Mouse (Mus musculus): ENCODE data around the gene Prcd. TPM values are rescaled to one million over a fixed set of nuclear protein-coding genes. Genes with fewer than 3 reads are reported as not detected.

Gene Prcd
- polyA plus RNA-seq, 1 experiment, result not detected

DNA sequence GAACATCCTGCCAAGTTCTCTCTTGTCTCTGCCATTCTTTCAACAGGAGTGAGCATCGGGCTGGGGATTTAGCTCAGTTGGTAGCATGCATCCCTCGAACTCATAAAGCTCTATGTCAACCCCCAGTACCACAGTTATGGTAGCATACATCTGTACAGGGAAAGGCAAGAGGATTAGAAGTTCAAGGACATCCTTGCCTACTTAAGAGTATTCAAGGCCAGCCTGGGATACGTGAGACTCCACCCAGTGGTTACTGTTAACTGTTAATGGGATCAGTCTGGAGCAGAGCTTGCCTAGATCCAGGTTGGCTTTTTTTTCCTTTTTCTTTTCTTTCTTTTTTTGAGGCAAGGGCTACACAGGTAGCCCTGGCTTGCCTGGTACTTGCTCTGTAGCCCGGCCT lies 43.1 kb downstream of the Prcd start:
- H3K4me1 ChIP-seq (ENCODE audit: control insufficient read depth, insufficient read depth, low read length), result 0 out of 2 replicates have a peak, but pooled peaks cover 2% of the 10 kb centered on the region
- H3K27ac ChIP-seq (ENCODE audit: insufficient read depth, low read length), result no peak overlapping the region
- H3K4me3 ChIP-seq (ENCODE audit: insufficient read depth, low read length), result no peak overlapping the region
- TF ChIP-seq CTCF (IDR thresholded peaks at IDR 0.05; ENCODE audit: borderline replicate concordance, insufficient read depth, low read length) (no peak), POLR2A (IDR thresholded peaks at IDR 0.05; ENCODE audit: low read depth, low read length) (no peak)

DNA sequence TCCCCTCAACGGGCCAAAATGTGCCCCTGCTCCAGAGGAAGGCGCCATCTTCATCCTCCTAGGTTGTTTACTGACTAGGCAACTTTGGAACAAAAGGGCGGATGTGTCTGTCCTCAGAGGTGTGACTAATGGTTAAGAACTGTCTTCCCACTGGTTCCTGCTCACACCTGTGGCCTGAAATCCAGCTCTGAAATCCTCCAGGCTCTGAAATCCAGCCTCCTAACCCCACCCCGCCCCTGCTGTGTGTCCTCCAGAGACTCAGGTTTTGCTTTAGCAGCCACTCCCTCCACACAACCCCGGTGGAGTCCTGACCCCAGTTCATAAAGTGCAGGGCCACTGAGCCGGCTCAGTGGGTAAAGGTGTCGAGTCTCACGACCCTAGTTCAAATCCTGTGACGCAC lies 44.2 kb downstream of the Prcd start:
- Histone ChIP-seq H3K4me3 (ENCODE audit: insufficient read depth, low read length) (no peak overlapping the region), H3K4me1 (ENCODE audit: control insufficient read depth, insufficient read depth, low read length) (0 out of 2 replicates have a peak, but pooled peaks cover 5% of the 10 kb centered on the region), H3K27ac (ENCODE audit: insufficient read depth, low read length) (no peak overlapping the region)
- no peak for TF ChIP-seq POLR2A (IDR thresholded peaks at IDR 0.05; ENCODE audit: low read depth, low read length)
- no peak for TF ChIP-seq CTCF (IDR thresholded peaks at IDR 0.05; ENCODE audit: borderline replicate concordance, insufficient read depth, low read length)

DNA sequence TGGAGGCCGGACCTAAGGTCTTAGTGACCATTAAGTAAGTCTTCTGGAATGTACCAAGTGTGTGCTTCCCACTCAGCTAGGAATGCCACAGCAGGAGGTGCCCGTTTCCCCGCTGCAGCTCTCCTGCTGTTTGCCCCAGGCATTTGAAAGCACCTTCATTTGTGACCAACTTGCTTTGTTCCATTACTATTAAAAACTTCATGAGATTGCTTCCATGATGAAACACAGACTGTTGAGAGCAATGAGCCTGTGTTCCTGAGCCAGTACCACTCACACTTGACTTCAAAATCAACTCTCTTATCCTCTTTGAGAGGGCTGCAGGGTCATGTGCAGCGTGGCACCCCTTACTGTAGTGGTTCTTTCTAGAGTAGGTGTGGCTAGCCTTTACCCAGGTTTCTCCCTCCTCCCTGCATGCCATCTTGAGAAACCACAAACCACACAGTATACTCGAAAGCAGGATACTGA lies 48.1 kb downstream of the Prcd start:
- TF ChIP-seq POLR2A (IDR thresholded peaks at IDR 0.05; ENCODE audit: low read depth, low read length), result no peak
- no peak for TF ChIP-seq CTCF (IDR thresholded peaks at IDR 0.05; ENCODE audit: borderline replicate concordance, insufficient read depth, low read length)
- Histone ChIP-seq H3K4me3 (ENCODE audit: insufficient read depth, low read length) (no peak overlapping the region), H3K4me1 (ENCODE audit: control insufficient read depth, insufficient read depth, low read length) (0 out of 2 replicates have a peak, but pooled peaks cover 5% of the 10 kb centered on the region), H3K27ac (ENCODE audit: insufficient read depth, low read length) (peak overlapping the region; percentile 24)

- TF ChIP-seq POLR2A (IDR thresholded peaks at IDR 0.05; ENCODE audit: low read depth, low read length) (no peak), CTCF (IDR thresholded peaks at IDR 0.05; ENCODE audit: borderline replicate concordance, insufficient read depth, low read length) (no peak)
Measured at GRCm38 (mm10) chr11:116704336-116705035, 51.2 kb downstream of the Prcd start.

GRCm38 (mm10) chr11:116705204-116705608 lies 51.9 kb downstream of the Prcd start:
- H3K4me1 ChIP-seq (ENCODE audit: control insufficient read depth, insufficient read depth, low read length), result 0 out of 2 replicates have a peak, but pooled peaks cover 5% of the 10 kb centered on the region
- H3K4me3 ChIP-seq (ENCODE audit: insufficient read depth, low read length), result no peak overlapping the region
- TF ChIP-seq POLR2A (IDR thresholded peaks at IDR 0.05; ENCODE audit: low read depth, low read length) (no peak), CTCF (IDR thresholded peaks at IDR 0.05; ENCODE audit: borderline replicate concordance, insufficient read depth, low read length) (no peak)
- H3K27ac ChIP-seq (ENCODE audit: insufficient read depth, low read length), result no peak overlapping the region

More at GRCm38 (mm10) chr11:116704336-116705035, 51.2 kb downstream of the Prcd start:
- H3K27ac ChIP-seq (ENCODE audit: insufficient read depth, low read length), result no peak overlapping the region
- H3K4me1 ChIP-seq (ENCODE audit: control insufficient read depth, insufficient read depth, low read length), result 0 out of 2 replicates have a peak, but pooled peaks cover 5% of the 10 kb centered on the region
- no peak overlapping the region for H3K4me3 ChIP-seq (ENCODE audit: insufficient read depth, low read length)

DNA sequence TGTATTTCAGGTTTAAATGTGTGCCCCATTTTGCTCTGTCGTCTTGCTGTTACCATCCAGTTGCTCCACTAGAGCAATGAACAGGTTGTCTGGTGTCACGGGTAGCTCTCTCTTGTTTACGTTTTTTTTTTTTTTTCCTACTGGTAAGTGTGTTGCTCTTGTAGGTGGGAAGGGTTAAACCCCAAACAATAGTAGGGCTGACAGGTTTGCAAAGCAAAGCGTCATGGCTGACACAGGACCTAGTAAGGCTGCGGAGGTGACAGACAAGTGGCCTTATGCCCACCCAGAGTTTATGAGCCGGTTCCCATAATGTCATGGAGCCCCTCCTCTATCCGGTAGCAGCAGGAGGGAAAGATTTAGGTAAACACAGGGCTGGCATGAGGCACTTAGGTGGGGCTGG lies 53.0 kb downstream of the Prcd start:
- Histone ChIP-seq H3K4me1 (ENCODE audit: control insufficient read depth, insufficient read depth, low read length) (0 out of 2 replicates have a peak, but pooled peaks cover 4% of the 10 kb centered on the region), H3K4me3 (ENCODE audit: insufficient read depth, low read length) (no peak overlapping the region), H3K27ac (ENCODE audit: insufficient read depth, low read length) (no peak overlapping the region)
- TF ChIP-seq POLR2A (IDR thresholded peaks at IDR 0.05; ENCODE audit: low read depth, low read length) (no peak), CTCF (IDR thresholded peaks at IDR 0.05; ENCODE audit: borderline replicate concordance, insufficient read depth, low read length) (no peak)

- Histone ChIP-seq H3K4me1 (ENCODE audit: control insufficient read depth, insufficient read depth, low read length) (no peaks in the 10 kb centered on the region), H3K27ac (ENCODE audit: insufficient read depth, low read length) (no peak overlapping the region), H3K4me3 (ENCODE audit: insufficient read depth, low read length) (no peak overlapping the region)
- no peak for TF ChIP-seq CTCF (IDR thresholded peaks at IDR 0.05; ENCODE audit: borderline replicate concordance, insufficient read depth, low read length)
- TF ChIP-seq POLR2A (IDR thresholded peaks at IDR 0.05; ENCODE audit: low read depth, low read length), result no peak
Measured at GRCm38 (mm10) chr11:116710171-116710570, 56.8 kb downstream of the Prcd start.

DNA sequence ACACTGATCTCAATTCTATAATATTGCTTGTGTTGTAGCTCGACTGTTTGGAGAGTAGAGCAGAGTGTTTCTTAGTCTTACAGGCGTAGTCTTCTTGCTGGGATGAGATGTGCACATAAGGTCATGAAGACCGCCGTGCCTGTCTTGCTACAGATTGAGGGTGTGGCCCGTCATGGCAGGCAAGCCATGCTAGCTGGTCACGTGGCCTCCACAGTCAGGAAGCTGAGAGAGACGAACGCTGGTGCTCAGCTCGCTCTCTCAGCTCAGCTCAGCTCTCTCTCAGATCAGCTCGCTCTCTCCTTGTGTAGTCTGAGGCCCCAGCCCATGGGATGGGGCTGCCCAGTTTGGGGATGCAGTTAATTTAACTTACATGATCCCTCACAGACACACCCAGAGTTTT lies 57.5 kb downstream of the Prcd start:
- H3K27ac ChIP-seq (ENCODE audit: insufficient read depth, low read length), result no peak overlapping the region
- TF ChIP-seq POLR2A (IDR thresholded peaks at IDR 0.05; ENCODE audit: low read depth, low read length), result no peak
- no peak for TF ChIP-seq CTCF (IDR thresholded peaks at IDR 0.05; ENCODE audit: borderline replicate concordance, insufficient read depth, low read length)
- no peak overlapping the region for H3K4me3 ChIP-seq (ENCODE audit: insufficient read depth, low read length)
- no peaks in the 10 kb centered on the region for H3K4me1 ChIP-seq (ENCODE audit: control insufficient read depth, insufficient read depth, low read length)

DNA sequence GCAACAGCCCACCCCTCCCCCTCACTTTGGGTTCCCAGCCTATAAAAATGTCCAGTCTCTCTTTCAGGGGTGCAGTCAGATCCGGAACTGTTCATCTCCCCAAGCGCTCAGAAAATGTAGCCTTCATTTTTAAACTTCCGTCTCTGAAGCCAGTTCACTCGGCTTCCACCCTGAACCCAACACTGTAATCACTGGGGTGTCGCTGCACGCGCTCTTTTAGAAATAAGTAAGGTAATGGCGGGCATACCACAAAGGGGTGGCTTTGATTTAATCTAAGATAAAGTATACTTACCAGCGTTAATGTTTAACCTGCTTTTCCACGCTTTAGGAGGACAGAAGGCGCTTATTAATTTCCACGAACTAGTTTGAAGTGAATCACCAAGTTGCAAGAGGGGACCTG lies 60.7 kb downstream of the Prcd start:
- Histone ChIP-seq H3K27ac (ENCODE audit: insufficient read depth, low read length) (no peak overlapping the region), H3K4me1 (ENCODE audit: control insufficient read depth, insufficient read depth, low read length) (no peaks in the 10 kb centered on the region), H3K4me3 (ENCODE audit: insufficient read depth, low read length) (no peak overlapping the region)
- TF ChIP-seq CTCF (IDR thresholded peaks at IDR 0.05; ENCODE audit: borderline replicate concordance, insufficient read depth, low read length) (no peak), POLR2A (IDR thresholded peaks at IDR 0.05; ENCODE audit: low read depth, low read length) (no peak)

Other genes starting within 250 kb of the Prcd start
- gene Rnf157, start 240.5 kb upstream of the Prcd start, polyA plus RNA-seq (2011; ENCODE audit: insufficient read length, low read depth, missing spikeins), result 18.2 and 23.2 TPM in 2 replicates
- gene Ubald2, start 219.4 kb upstream of the Prcd start, polyA plus RNA-seq (2011; ENCODE audit: insufficient read length, low read depth, missing spikeins), result 57.3 and 62.3 TPM in 2 replicates
- gene Qrich2, start 187.3 kb upstream of the Prcd start, polyA plus RNA-seq (2011; ENCODE audit: insufficient read length, low read depth, missing spikeins), result not detected in 2 replicates
- 103 and 112 TPM in 2 replicates for gene Prpsap1, start 159.3 kb upstream of the Prcd start, polyA plus RNA-seq (2011; ENCODE audit: insufficient read length, low read depth, missing spikeins)
- gene Sphk1, start 122.6 kb upstream of the Prcd start, polyA plus RNA-seq (2011; ENCODE audit: insufficient read length, low read depth, missing spikeins), result 8.7 and 11.2 TPM in 2 replicates
- gene Ube2o, start 72.1 kb upstream of the Prcd start, polyA plus RNA-seq (2011; ENCODE audit: insufficient read length, low read depth, missing spikeins), result 29.8 and 36.3 TPM in 2 replicates
- not detected in 2 replicates for gene Aanat, start 67.1 kb upstream of the Prcd start, polyA plus RNA-seq (2011; ENCODE audit: insufficient read length, low read depth, missing spikeins)
- gene Rhbdf2, start 26.5 kb upstream of the Prcd start, polyA plus RNA-seq (2011; ENCODE audit: insufficient read length, low read depth, missing spikeins), result 10.1 and 11.5 TPM in 2 replicates
- 0.74 TPM in 1 of 2 replicates, not detected in the other for gene Cygb, start 779 bp downstream of the Prcd start, polyA plus RNA-seq (2011; ENCODE audit: insufficient read length, low read depth, missing spikeins)
- gene St6galnac1, start 122.0 kb downstream of the Prcd start, polyA plus RNA-seq (2011; ENCODE audit: insufficient read length, low read depth, missing spikeins), result not detected in 2 replicates
- 76.8 and 82.4 TPM in 2 replicates for gene Mxra7, start 174.5 kb downstream of the Prcd start, polyA plus RNA-seq (2011; ENCODE audit: insufficient read length, low read depth, missing spikeins)
- 20.4 and 22.4 TPM in 2 replicates for gene Mettl23, start 189.7 kb downstream of the Prcd start, polyA plus RNA-seq (2011; ENCODE audit: insufficient read length, low read depth, missing spikeins)
- 37.1 and 38.7 TPM in 2 replicates for gene Jmjd6, start 189.9 kb downstream of the Prcd start, polyA plus RNA-seq (2011; ENCODE audit: insufficient read length, low read depth, missing spikeins)
- 30.7 and 36.6 TPM in 2 replicates for gene Mfsd11, start 198.9 kb downstream of the Prcd start, polyA plus RNA-seq (2011; ENCODE audit: insufficient read length, low read depth, missing spikeins)
- 301 and 306 TPM in 2 replicates for gene Srsf2, start 199.6 kb downstream of the Prcd start, polyA plus RNA-seq (2011; ENCODE audit: insufficient read length, low read depth, missing spikeins)

Measured in embryonic fibroblast, embryonic 13.5 days (primary cell).